Mouse (Mus musculus) megakaryocyte progenitor cell, adult 5-6 weeks (primary cell): ENCODE results near the gene Acss1. TPM values are rescaled to one million over a fixed set of nuclear protein-coding genes. Genes with fewer than 3 reads are reported as not detected.

Experiments
- ATAC-seq: replicated peaks from 2 replicates; pipeline ENCODE4 v1.8.0; 2016; ENCODE audit warnings: mild to moderate bottlenecking, moderate TSS enrichment, inconsistent platforms; ENCODE audit not compliant: poor library complexity
- total RNA-seq, 2 experiments: library from RNA; stranded (forward) in 1 of 2; stranded (reverse) in 1 of 2; fragments of 157-497, 149-512 nt in 1 of 2; fragments of 200-1000 nt in 1 of 2; gene quantifications; 2 replicates each; pipeline versions ENCODE4 v1.2.3 to v1.2.4; 2015 to 2017

Acss1 gene
- total RNA-seq, 2 experiments from 2014 or later, result 15.4 to 18.1 TPM

DNA sequence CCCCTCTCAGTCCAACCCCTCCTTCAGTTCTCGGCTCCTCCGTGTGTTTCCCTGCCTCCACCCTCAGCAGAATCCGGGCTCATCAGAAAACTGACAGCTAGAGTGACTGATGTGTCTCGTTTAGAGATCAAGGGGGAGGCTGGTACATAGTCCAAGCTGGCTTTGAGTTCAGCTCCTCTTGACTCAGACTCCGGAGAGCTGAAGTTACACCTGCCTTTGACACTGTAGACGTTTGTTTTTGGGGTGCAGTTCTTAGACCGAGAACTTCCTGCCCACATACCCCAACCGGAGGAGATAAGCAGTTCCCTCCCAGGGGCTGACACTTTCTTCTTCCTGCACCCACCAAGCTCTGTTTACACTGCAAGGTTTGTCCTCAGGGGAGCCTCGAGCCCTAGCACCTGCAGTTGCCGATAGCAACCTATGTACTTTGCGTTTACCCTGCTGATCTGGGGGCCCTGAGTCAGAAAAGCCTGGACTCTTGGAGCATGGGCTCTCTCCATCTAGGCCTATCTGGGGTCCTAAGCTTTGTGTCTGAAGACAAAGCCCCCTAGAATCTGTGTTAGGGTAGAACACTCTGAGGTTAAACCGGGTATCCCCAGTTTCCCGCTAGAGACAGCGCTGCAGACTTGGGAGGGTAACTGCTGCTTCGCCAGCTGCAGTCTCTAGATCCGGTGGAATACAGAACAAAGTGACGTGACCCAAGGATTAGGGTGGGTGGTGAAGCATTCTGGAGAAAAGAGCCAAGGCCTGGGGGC, 1.1 kb downstream of the Acss1 start:
- peak; percentile 29 for ATAC-seq

DNA sequence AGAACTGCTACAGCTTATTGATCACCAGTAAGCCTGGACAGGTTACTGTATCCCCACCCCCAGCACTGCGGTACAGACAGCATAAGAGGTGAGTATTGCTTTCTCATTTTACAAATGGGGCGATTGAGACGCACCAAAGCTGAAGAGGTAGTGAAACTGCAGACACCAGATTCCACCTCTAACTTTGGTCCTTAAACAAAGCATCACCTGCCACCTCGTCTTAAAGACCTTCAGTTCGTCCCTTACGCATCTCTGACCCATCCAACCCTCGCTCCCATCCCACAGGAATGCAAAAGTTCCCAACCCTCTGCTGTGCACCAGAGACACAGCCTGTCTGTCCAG, 1.6 kb downstream of the Acss1 start:
- no peak for ATAC-seq

DNA sequence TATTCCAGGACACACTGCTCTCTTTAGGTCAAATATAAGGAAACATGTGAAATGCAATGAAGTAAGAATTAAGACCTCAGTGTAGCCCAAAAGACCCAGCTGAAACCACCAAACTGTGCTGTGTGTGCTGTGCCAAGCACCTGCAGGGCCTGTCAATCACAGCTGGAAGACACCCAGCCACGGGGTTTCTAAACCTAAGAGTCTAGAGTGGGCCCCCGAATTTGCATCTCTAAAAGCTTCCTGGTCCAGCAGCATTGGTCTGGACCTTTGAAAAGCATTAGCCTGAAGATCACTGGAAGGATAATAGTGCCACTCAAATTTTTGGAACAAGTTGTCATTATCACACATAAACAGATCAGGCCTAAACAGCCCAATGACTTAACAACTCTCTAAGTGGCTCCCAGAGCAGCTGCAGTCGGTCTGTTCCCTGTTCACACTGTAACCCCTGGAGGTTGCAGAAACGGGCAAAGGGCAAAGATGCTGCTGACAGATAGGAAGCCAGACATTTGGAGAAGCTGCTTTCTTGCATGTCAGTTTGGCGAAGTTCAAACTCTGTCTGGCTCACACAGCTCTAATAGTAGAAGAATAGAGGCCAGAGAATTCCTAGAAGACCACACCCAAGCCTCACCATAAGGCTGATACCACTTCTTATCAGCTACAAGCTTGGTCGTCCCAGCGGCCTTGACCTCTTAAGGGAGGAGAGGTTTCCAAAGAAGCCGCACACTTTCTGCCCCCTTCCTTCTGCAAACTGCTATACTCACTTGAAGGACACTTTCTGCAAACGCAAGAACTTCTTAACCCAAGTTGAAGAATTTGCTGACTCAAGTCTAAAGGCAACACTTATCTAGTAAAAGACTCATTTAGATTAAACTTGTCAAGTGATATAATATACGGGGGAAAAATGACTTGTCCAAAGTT, 2.5 kb downstream of the Acss1 start:
- ATAC-seq, result peak; percentile 37

DNA sequence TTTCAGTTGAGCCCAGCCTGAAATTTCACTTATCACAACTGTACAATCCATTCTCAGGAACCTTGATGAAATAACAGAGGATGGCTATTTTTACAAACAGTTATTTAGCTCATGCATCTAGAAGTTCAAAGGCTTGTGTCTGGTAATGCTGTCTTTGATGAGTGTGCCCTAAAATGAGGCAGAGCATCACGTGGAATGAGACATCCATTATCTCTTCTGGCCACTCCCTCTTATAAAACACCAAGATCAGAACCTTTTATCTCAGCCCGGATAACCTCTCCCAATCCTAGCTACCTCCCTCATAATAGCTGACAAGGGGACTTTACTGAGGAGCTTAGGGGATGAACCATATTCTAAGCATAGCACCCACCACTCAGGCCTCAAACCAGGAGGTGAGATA, 3.3 kb downstream of the Acss1 start:
- no peak for ATAC-seq

DNA sequence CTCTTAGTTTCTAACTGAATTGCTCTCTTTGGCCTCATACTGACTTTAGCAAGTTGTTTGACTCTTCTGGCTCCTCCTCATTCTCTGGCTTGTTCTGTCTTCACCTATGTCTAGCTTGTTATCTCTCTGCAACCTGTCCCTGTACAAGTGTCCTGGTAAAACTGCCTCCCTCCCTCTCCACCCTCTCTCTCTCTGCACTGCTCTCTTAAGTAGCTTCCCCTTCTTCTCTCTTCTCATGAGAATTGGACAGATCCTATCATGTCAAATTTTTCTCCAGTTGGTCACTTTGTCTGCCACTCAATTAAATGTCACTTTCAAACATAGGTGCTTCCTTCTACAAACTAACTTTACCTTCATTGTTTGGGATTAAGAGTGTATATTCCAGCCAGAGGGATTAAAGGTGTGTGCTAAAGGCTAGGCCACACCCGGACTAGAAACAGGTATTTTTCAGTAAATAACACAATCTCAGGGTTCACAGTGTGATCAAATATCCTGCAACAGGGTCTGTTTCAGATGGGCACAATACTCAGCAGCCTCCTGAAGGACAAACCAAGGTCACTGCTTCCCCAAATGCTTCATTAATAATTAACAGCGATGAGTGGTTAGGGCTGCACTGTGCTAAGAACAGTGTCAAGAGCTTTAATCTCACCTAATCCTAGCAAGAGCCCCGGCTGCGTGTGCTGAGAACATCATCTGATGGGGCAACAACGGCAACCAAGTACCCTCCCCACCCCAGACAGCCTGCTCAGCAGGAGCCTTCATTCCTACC, 4.0 kb downstream of the Acss1 start:
- no peak for ATAC-seq

DNA sequence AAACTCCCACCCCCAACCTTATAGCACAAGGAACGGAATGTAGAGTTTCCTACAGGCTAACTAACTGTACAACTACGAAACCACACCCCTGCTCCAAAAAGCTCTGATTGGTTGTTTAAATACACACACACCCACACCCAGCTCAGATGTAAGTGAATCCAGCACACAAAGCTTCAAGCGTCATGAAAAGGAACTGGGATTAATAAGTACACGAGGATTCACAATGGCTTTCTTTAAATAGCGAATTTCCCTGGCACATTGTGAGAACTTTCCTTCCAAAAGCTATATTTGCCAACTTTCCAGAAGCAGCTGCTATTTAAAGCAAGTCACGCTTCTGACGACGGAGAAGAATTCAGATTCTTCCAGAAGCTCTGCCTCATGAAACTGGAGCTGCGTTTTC, 5.0 kb downstream of the Acss1 start:
- ATAC-seq, result no peak

DNA sequence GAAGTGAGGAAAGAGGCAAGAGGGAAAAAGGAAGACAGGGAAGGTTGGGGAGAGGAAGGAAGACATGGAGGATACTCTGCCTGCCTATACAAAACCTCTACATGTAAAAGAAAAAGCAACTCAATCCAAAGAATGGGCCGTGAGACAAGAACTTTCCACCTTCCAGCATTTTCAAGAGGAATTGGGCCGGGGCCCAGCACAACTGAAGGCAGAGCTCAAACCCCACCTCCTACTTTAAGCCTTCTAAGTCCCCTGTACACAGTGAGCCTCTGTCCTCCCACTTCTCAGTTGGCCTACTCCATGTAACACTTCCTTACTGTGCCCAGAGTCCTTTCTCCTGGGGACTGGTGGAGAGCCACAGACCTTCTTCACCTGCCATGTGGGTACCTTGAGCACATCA, 6.3 kb downstream of the Acss1 start:
- no peak for ATAC-seq

DNA sequence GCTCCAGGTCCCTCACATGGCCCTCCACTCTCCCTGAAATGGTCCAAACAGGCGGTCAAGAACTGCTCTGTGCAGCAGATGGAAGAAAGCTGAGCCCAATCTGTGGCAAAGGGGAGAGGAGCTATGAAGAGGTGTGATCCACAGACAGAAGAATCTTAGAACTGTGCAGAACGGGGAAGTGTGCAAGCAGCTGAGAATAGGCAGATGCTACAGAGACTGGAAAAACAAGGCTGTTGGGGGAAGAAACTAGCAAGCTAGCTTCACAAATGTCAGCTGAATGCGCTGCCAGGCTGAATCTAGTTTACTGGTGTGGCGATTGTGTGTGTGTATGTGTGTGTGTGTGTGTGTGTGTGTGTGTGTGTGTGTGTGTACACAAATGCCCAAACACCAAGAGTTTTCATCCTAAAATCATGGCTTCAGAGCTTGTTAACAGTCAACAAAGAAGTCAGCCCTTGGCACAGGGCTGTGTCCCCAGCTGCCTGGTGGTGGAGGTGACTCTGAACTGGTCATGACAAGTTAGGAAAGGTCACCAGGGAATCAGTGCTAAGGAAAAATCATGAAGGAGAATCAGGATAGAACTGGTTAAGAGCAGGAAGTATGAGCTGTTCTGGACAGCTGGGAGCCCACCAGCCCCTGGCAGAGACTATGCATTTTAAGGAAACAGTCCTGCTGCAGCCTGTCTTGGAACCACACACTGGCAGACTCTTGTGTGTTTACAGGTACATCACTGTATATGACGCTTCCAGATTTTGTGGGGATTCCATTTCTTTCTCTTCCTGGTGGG, 7.4 kb downstream of the Acss1 start:
- ATAC-seq, result no peak

DNA sequence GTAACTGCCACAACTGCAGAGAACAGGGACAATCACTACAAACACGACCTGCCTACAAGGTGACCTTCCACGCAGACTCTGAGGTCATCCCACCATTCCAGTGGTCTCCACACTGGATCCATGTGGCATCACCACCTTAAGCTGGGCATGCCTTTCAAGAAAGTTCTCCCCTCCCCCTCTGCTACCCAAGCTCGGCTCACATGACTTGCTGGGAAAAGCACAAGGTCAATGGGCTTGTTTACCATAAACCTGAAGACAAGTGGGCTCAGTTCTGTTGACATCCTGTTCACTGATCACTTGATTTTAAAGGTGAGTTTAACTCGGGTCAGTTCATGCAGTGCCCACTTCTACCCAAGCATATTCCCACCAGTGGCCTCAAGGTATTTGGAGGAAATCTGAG, 8.3 kb downstream of the Acss1 start:
- no peak for ATAC-seq

DNA sequence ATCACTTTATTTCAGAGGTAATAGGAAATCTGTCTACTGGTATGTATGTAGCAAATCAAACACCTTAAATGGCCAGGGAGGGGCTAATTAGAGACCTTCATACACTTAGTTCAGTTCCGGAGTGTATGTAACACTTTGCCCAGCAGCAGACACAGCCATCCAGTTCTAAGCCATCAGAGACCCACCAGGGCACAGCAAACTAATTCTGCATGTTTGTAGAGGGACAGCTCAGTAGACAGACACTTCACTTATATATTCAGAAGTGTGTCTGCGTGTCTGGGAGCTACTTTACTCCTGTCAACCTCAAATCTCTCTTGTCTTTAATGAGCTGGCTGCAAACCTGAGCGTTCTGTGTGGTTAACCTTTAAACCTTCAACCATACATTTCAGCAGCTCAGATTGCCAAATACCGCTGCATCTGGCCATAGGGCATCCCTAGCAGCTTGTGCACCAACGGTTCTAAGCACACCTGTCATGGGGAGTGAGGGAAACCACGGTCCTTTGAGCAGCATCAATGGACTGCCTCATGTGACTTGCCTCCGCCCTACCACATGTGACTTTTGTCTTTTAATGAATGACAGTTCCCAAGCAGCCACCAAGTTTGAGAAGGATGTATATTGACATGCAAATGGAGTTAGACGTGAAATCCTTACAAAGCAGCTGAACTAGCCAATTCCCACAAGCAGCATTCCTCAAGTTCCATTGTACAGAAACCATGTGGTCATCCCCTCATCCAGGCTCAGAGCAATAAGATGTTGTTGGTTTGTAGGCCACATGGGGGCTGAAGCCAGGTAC, 11.1 kb downstream of the Acss1 start:
- no peak for ATAC-seq

DNA sequence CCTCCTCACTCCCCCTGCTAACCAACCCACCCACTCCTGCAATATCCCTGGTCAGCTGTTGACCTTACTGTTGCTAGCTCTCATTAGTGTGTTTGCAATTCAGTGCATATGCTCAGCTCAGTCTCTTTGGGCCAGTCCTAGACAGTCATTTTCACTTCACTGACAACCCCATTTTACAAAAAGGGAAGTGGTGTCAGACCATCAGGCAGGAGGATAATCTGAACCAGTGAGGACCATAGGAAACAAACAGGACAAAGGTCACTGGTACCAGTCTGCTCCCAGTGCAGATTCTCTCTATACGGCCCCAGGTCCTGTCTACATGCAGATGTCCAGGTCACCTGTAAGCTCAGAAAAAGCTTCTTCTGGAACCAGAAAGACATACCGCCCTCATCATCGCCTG, 12.2 kb downstream of the Acss1 start:
- ATAC-seq, result peak; percentile 38

DNA sequence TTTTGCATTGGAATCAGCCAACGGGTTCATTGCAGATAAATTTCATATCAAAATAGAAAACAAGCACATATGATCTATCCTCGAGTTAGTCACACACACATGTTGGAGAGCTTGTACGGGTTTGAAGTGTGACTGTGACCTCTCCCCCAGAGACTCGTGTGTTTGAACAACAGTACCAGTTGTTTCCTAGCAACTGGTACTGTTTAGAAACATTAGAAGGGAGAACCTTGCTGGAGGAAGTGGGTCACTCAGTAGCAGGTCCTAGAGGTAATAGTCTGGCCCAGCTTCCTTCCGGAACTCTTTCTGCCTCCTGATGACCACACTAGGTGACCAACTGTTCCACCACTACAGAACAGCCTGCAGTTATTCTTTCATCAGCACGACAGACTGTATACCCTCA, 13.0 kb downstream of the Acss1 start:
- no peak; the same call in 1 of the 2 replicates for ATAC-seq

DNA sequence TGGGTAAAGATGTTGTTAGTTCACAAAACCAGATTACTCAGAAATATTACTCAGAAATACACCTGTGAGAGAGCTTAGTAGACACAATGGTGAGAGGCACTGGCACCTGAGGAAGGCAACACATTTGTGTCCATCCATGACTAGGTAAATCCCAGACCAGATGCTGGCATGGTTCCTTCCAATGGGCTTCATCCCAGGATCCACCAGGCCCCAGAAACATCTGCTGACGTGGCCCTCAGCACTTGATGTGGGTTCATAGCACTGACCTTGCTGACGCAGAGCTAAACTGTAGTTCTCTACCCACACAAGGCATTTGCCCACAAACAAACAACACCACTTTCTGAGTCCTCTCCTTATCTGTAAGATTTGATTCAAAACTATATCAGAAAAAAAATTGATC, 13.5 kb downstream of the Acss1 start:
- ATAC-seq, result no peak

DNA sequence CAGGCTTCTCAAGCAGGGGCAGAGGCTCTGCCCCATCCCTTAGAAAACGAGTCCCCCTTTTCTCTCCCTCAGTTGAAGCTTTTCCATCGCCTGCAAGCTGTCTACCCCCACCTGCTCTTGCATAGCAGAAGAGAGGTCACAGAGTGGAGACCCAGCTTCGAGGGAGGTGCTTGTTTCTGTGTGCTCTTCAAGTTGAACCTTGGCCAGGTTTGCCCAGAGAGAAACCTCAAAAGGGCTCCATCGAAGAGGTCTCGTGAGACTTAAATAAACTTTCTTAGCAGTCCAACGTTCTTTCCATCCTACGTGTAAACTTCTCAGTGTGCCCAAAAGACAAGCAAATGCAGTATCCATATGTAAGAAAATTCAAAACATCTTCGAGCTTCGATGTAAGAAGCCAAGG, 16.9 kb downstream of the Acss1 start:
- no peak for ATAC-seq

DNA sequence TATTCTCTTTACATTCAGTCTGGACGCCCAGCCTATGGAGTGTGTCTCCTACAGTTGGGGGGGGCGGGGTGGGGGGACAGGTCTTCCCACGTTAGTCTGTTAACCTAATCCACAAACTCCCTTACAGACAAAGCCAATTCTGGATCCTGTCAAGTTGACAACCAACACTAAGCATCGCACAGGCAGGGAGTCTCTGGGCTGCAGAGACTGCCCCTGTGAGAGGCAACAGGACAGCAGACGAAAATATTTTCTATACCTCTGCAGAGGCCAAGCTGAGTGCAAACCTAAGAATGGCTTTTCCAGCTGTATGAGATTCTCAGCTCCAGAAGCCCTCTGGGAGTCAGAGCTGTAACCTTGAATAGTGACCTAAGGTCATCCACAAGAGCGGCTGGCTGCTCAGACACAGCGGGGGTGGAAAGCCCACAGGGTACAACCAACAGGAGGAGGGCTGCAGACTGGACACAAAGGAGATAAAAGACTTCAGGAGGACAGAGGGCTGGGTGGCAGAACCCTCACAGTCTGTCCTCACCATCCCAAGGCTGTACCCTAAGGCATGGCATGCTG, 17.7 kb downstream of the Acss1 start:
- ATAC-seq, result no peak

DNA sequence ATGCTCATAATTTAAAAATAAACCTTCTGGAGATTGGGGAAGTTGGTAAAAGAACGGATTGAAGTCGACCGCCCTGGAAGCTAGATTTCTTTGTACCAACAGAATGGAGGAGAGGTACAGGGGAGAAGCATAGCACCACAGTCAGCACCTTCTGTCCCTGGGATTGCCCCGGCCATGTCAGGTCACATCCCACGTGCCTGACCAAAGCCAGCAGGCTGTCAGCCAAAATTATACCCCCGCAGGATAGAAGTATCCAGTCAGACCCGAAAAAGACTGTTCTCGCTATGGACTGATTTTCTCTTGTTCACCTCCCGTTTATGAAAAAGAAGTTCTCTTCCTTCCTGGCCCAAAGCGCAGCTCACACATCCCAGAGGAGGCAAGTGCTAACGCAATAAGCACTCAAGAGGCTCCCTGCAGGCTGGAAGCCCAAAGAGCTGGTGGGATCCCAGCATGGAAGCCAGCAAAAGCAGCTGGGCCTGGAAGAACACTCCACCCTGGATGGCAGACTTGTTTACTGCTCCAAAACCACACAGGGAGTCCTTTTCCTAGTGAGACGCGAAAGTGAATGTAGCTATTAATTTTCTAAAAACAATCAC, 19.9 kb downstream of the Acss1 start:
- no peak for ATAC-seq

DNA sequence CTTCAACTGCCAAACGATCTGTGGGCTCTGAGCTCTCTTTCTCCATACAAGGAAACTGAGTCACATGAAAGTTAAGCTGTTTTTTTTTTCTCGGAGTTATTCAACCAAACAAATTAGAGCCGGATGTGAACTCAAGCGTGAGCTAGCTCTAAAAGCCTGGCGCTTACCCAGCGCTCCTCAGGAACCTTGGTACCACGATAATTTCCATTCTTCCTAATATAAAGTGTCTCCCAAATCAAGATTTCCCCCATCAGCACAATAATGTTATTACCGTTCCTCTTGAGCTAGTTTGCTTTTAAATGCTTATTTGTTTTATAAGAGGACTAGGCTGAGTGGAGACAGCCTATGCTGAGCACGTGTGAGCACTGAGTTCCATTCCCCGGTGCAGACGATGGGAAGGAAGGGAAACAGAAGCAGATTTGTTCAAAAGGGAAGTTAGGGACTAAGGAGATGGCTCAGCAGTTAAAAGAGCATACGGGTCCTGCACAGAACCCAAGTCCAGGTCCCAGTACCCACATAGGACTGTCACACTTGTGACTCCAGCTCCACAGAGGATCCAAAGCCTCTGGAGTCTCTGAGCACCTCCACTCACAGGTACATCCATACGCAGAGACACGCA, 20.5 kb downstream of the Acss1 start:
- 0 out of 2 replicates have a peak, but pooled peaks have one; percentile 15 for ATAC-seq

DNA sequence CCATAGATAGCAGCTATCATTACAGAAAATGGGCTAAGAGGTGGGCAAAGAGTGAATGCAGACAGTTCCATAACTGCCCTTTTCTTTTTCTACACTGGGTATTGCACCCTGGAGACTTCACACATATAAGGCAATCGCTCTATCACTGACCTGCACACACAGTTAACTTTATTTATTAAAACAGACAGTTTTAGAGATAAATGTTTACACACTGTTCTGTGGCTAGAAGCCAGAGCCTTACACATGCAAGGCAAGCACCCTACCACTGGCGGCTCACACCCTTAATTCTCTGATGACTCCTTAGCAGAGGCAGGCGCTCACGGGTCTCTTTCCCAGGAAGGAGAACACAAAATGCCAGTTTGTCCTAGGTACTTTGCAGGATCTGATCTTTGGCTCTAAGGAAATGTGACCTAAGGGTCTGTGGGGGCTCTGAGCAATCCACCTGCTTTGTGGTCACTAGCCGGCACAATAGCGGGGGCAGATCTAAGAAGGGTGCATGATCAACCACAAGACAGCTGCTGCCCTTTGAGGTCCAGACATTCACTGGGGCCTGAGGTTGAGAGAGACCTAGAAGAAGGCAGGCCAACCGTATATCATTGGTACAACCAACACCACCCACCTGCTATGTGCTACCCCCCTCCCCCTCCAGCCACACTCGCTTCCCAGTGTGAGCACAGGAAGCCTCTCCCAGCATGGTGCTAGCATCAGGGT, 21.7 kb downstream of the Acss1 start:
- peak; percentile 70 for ATAC-seq
